Mouse (Mus musculus) spleen, adult 2 months (tissue): Measurements from ENCODE around the gene Fgfr2. TPM values are rescaled to one million over a fixed set of nuclear protein-coding genes. Genes with fewer than 3 reads are reported as not detected.

Experiments used
- DNase-seq, 2 experiments: peaks; one replicate each; pipeline versions ENCODE4 v3.0.0 to v3.0.0-alpha.2; 2012 to 2021; ENCODE audit warnings: low spot score in 2 of 2, low read depth in 1 of 2
- H3K27ac ChIP-seq: fragments of 200-500 bp; 2 replicates; pipeline ENCODE4 v1.5.1; 2012; ENCODE audit warnings: low read length, inconsistent platforms; ENCODE audit not compliant: insufficient read depth
- H3K27me3 ChIP-seq: fragments of 200-500 bp; 2 replicates; pipeline ENCODE4 v1.6.1; 2012; ENCODE audit warnings: mild to moderate bottlenecking, moderate library complexity, low read length, inconsistent platforms; ENCODE audit not compliant: control insufficient read depth, insufficient read depth
- H3K36me3 ChIP-seq: fragments of 200-500 bp; 2 replicates; pipeline ENCODE4 v1.6.1; 2012; ENCODE audit warnings: mild to moderate bottlenecking, low read length, inconsistent platforms; ENCODE audit not compliant: control insufficient read depth, insufficient read depth
- H3K4me1 ChIP-seq: fragments of 200-500 bp; 2 replicates; pipeline ENCODE4 v1.6.1; 2011; ENCODE audit warnings: inconsistent platforms; ENCODE audit not compliant: control insufficient read depth, insufficient read depth, insufficient read length
- H3K4me3 ChIP-seq: fragments of 200-500 bp; 2 replicates; pipeline ENCODE4 v1.5.1; 2011; ENCODE audit warnings: mild to moderate bottlenecking, inconsistent platforms; ENCODE audit not compliant: insufficient read depth, insufficient read length; ENCODE audit errors: extremely low read depth
- CTCF ChIP-seq: fragments of 200-500 bp; IDR thresholded peaks from 2 replicates; pipeline ENCODE4 v1.5.1; 2011; ENCODE audit warnings: mild to moderate bottlenecking, inconsistent platforms; ENCODE audit not compliant: insufficient read depth, insufficient read length, insufficient replicate concordance; ENCODE audit errors: extremely low read depth
- POLR2A ChIP-seq: fragments of 200-500 bp; IDR thresholded peaks from 2 replicates; pipeline ENCODE4 v1.6.1; 2011; ENCODE audit warnings: low read depth, low read length, inconsistent platforms
- WGBS: fragments of 180-500 bp; shearing (Covaris S2); methylation state at CpG from one replicate; pipeline ENCODE4 v1.1.7; 2018; 5-methylcytosine and 5-hydroxymethylcytosine counted together
- polyA plus RNA-seq: library from polyadenylated mRNA; depleted of rRNA; stranded (reverse); fragments of >200 nt; gene quantifications from 2 replicates; pipeline ENCODE4 v1.2.3, GENCODE M21; 2012

Gene Fgfr2
- polyA plus RNA-seq, 1 experiment = 1.6 TPM

GRCm38 (mm10) chr7:132439916-132440315 lies 683.2 kb downstream of the Fgfr2 start:
- Histone ChIP-seq H3K27me3 (no peaks in the 10 kb centered on the region), H3K27ac (no peak overlapping the region), H3K36me3 (no peaks in the 10 kb centered on the region), H3K4me1 (peaks cover 9% of the 10 kb centered on the region; the same call in 1 of the 2 replicates), H3K4me3 (no peak overlapping the region)
- WGBS = 93% methylated on average over 6 of the region's 6 CpGs
- no peak for TF ChIP-seq POLR2A
- no peak for TF ChIP-seq CTCF
- DNase-seq = no peak

GRCm38 (mm10) chr7:132438060-132438459 lies 685.1 kb downstream of the Fgfr2 start:
- Histone ChIP-seq H3K27ac (no peak overlapping the region), H3K4me3 (no peak overlapping the region), H3K4me1 (peaks cover 9% of the 10 kb centered on the region; the same call in 1 of the 2 replicates), H3K27me3 (no peaks in the 10 kb centered on the region), H3K36me3 (no peaks in the 10 kb centered on the region)
- no peak for TF ChIP-seq CTCF
- no peak for TF ChIP-seq POLR2A
- 46% methylated on average over 6 of the region's 6 CpGs for WGBS
- peak; percentile 9 for DNase-seq

GRCm38 (mm10) chr7:132437431-132437830 lies 685.7 kb downstream of the Fgfr2 start:
- Histone ChIP-seq H3K27ac (no peak overlapping the region), H3K4me3 (no peak overlapping the region), H3K36me3 (no peaks in the 10 kb centered on the region), H3K27me3 (no peaks in the 10 kb centered on the region), H3K4me1 (peaks cover 9% of the 10 kb centered on the region; the same call in 1 of the 2 replicates)
- no peak for DNase-seq
- no peak for TF ChIP-seq CTCF
- WGBS = 86% methylated on average over 3 of the region's 3 CpGs

GRCm38 (mm10) chr7:132435486-132436055 lies 687.6 kb downstream of the Fgfr2 start:
- Histone ChIP-seq H3K4me1 (peaks cover 9% of the 10 kb centered on the region; the same call in 1 of the 2 replicates), H3K27me3 (no peaks in the 10 kb centered on the region), H3K36me3 (no peaks in the 10 kb centered on the region), H3K4me3 (no peak overlapping the region), H3K27ac (no peak overlapping the region)
- WGBS = 59% methylated on average over 8 of the region's 8 CpGs
- TF ChIP-seq CTCF (no peak), POLR2A (no peak)
- no peak for DNase-seq

GRCm38 (mm10) chr7:132429324-132429723 lies 693.8 kb downstream of the Fgfr2 start:
- no peak for TF ChIP-seq CTCF
- no peak for TF ChIP-seq POLR2A
- no peak overlapping the region for H3K4me3 ChIP-seq
- WGBS = 95% methylated on average over 4 of the region's 4 CpGs
- no peak overlapping the region for H3K27ac ChIP-seq
- DNase-seq = no peak
- H3K4me1 ChIP-seq = no peaks in the 10 kb centered on the region
- no peaks in the 10 kb centered on the region for H3K27me3 ChIP-seq
- H3K36me3 ChIP-seq = no peaks in the 10 kb centered on the region

GRCm38 (mm10) chr7:132428308-132428707 lies 694.8 kb downstream of the Fgfr2 start:
- Histone ChIP-seq H3K27ac (no peak overlapping the region), H3K4me3 (no peak overlapping the region), H3K27me3 (no peaks in the 10 kb centered on the region), H3K4me1 (no peaks in the 10 kb centered on the region), H3K36me3 (no peaks in the 10 kb centered on the region)
- no peak for DNase-seq
- TF ChIP-seq CTCF = no peak
- no peak for TF ChIP-seq POLR2A
- 49% methylated on average over 4 of the region's 4 CpGs for WGBS

GRCm38 (mm10) chr7:132426069-132426468 lies 697.1 kb downstream of the Fgfr2 start:
- no peak overlapping the region for H3K4me3 ChIP-seq
- H3K27ac ChIP-seq = no peak overlapping the region
- H3K27me3 ChIP-seq = no peaks in the 10 kb centered on the region
- no peak for DNase-seq
- H3K4me1 ChIP-seq = no peaks in the 10 kb centered on the region
- no peak for TF ChIP-seq CTCF
- TF ChIP-seq POLR2A = no peak
- no peaks in the 10 kb centered on the region for H3K36me3 ChIP-seq
- 85% methylated on average over 5 of the region's 5 CpGs for WGBS
